Mouse (Mus musculus): ENCODE data around the gene Ly75. TPM values are rescaled to one million over a fixed set of nuclear protein-coding genes. Genes with fewer than 3 reads are reported as not detected.
A peak's percentile ranks its signal among the peaks of the same experiment; 100 is the strongest.

Ly75 gene
- total and polyA plus RNA-seq, 2 experiments from 2014 or later, result 1.5 to 2.9 TPM

GRCm38 (mm10) chr2:60384083-60384762, 1.1 kb upstream of the Ly75 start:
- Histone ChIP-seq H3K4me1 (ENCODE audit: insufficient read depth, low read length) (no peaks in the 10 kb centered on the region), H3K27ac (ENCODE audit: low read depth, low read length) (no peak overlapping the region), H3K9me3 (ENCODE audit: low read length) (no peaks in the 10 kb centered on the region), H3K27me3 (ENCODE audit: insufficient read depth, low read length) (peaks cover 4% of the 10 kb centered on the region; the same call in 1 of the 2 replicates), H3K36me3 (ENCODE audit: insufficient read depth, low read length) (no peaks in the 10 kb centered on the region), H3K4me3 (ENCODE audit: low read depth, low read length) (no peak overlapping the region), H3K4me2 (ENCODE audit: low read depth, low read length, poor library complexity, severe bottlenecking) (no peak overlapping the region), H3K9ac (replicated peaks; ENCODE audit: low read length, poor library complexity, severe bottlenecking) (no peak overlapping the region)
- no peak for TF ChIP-seq CTCF (IDR thresholded peaks at IDR 0.05)
- ATAC-seq (ENCODE audit: low FRiP score) (no peak), DNase-seq (ENCODE audit: low spot score) (no peak)
- WGBS, result 30% methylated on average over 7 of the region's 7 CpGs

DNA sequence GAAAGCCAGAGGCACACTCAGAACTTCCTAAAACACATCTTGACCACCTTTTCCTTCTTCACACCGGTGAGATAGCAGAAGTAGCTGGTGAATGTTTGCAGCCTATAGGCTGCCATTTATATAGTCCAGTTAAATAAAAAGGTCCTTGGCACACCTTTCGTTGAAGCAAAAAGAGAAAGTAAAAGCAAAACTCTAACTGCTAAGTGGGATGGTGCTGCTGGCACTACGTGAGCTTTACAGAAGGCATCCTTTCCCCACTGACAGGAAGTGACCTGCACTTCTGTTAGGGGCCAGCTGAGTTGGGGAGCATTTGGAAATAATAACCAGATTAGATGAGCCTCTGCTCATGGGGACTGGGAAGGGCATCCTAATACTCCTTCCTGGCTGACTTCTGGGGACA, 757 bp downstream of the Ly75 start:
- no peaks in the 10 kb centered on the region for H3K4me1 ChIP-seq (ENCODE audit: insufficient read depth, low read length)
- H3K36me3 ChIP-seq (ENCODE audit: insufficient read depth, low read length), result no peaks in the 10 kb centered on the region
- DNase-seq (ENCODE audit: low spot score) (no peak), ATAC-seq (ENCODE audit: low FRiP score) (no peak)
- WGBS, result 81% methylated on average over 3 of the region's 3 CpGs
- no peak overlapping the region for H3K9ac ChIP-seq (replicated peaks; ENCODE audit: low read length, poor library complexity, severe bottlenecking)
- H3K27ac ChIP-seq (ENCODE audit: low read depth, low read length), result no peak overlapping the region
- peak overlapping the region; percentile 86 for H3K4me2 ChIP-seq (ENCODE audit: low read depth, low read length, poor library complexity, severe bottlenecking)
- TF ChIP-seq CTCF (IDR thresholded peaks at IDR 0.05), result no peak
- H3K27me3 ChIP-seq (ENCODE audit: insufficient read depth, low read length), result peaks cover 4% of the 10 kb centered on the region; the same call in 1 of the 2 replicates
- no peaks in the 10 kb centered on the region for H3K9me3 ChIP-seq (ENCODE audit: low read length)
- H3K4me3 ChIP-seq (ENCODE audit: low read depth, low read length), result peak overlapping the region; percentile 47; the same call in 1 of the 2 replicates

GRCm38 (mm10) chr2:60377260-60377659, 5.8 kb downstream of the Ly75 start:
- DNase-seq (ENCODE audit: low spot score), result no peak
- TF ChIP-seq CTCF (IDR thresholded peaks at IDR 0.05), result no peak

DNA sequence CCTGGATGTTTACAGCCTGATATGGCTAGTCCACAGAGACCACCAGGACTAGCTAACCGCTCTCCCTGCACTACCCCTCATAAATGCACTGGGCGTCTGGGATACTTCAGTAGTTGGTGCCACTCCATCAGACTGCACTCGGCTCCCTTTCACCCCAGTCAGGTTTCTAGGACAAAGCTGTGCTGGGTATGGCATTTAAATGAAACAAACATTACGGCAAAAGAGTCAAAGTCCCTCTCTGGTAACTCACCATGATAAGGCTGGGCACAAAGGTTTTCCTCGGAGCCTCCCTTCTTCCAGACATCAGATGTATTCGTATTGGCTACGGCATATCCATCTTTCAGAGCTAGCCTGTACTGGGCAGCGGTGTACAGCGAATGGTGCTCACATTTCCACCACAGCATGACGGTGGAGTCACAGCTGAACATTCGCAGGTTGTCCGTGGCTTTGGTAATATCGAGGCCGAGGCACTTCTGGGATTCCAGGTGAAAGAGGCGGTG, 7.4 kb downstream of the Ly75 start:
- ATAC-seq (ENCODE audit: low FRiP score), result no peak
- TF ChIP-seq CTCF (IDR thresholded peaks at IDR 0.05), result no peak

More at GRCm38 (mm10) chr2:60377260-60377659, 5.8 kb downstream of the Ly75 start:
- Histone ChIP-seq H3K9me3 (ENCODE audit: low read length) (no peaks in the 10 kb centered on the region), H3K4me2 (ENCODE audit: low read depth, low read length, poor library complexity, severe bottlenecking) (no peak overlapping the region), H3K27ac (ENCODE audit: low read depth, low read length) (no peak overlapping the region), H3K27me3 (ENCODE audit: insufficient read depth, low read length) (peaks cover 1% of the 10 kb centered on the region; the same call in 1 of the 2 replicates), H3K36me3 (ENCODE audit: insufficient read depth, low read length) (no peaks in the 10 kb centered on the region), H3K4me1 (ENCODE audit: insufficient read depth, low read length) (no peaks in the 10 kb centered on the region), H3K9ac (replicated peaks; ENCODE audit: low read length, poor library complexity, severe bottlenecking) (no peak overlapping the region), H3K4me3 (ENCODE audit: low read depth, low read length) (no peak overlapping the region)
- no peak for ATAC-seq (ENCODE audit: low FRiP score)
- 86% methylated on average over 5 of the region's 5 CpGs for WGBS

GRCm38 (mm10) chr2:60375126-60375525, 8.0 kb downstream of the Ly75 start:
- no peak for TF ChIP-seq CTCF (IDR thresholded peaks at IDR 0.05)
- no peak overlapping the region for H3K4me2 ChIP-seq (ENCODE audit: low read depth, low read length, poor library complexity, severe bottlenecking)
- no peak overlapping the region for H3K4me3 ChIP-seq (ENCODE audit: low read depth, low read length)
- H3K9me3 ChIP-seq (ENCODE audit: low read length), result no peaks in the 10 kb centered on the region
- H3K36me3 ChIP-seq (ENCODE audit: insufficient read depth, low read length), result no peaks in the 10 kb centered on the region
- H3K27ac ChIP-seq (ENCODE audit: low read depth, low read length), result no peak overlapping the region
- WGBS, result 94% methylated on average over 8 of the region's 8 CpGs
- ATAC-seq (ENCODE audit: low FRiP score), result no peak
- no peak for DNase-seq (ENCODE audit: low spot score)
- no peak overlapping the region for H3K9ac ChIP-seq (replicated peaks; ENCODE audit: low read length, poor library complexity, severe bottlenecking)
- no peaks in the 10 kb centered on the region for H3K4me1 ChIP-seq (ENCODE audit: insufficient read depth, low read length)
- no peaks in the 10 kb centered on the region for H3K27me3 ChIP-seq (ENCODE audit: insufficient read depth, low read length)

More for the DNA sequence above, 7.4 kb downstream of the Ly75 start:
- DNase-seq (ENCODE audit: low spot score), result no peak
- Histone ChIP-seq H3K9me3 (ENCODE audit: low read length) (no peaks in the 10 kb centered on the region), H3K9ac (replicated peaks; ENCODE audit: low read length, poor library complexity, severe bottlenecking) (no peak overlapping the region), H3K4me3 (ENCODE audit: low read depth, low read length) (no peak overlapping the region), H3K4me2 (ENCODE audit: low read depth, low read length, poor library complexity, severe bottlenecking) (no peak overlapping the region), H3K36me3 (ENCODE audit: insufficient read depth, low read length) (no peaks in the 10 kb centered on the region), H3K27ac (ENCODE audit: low read depth, low read length) (no peak overlapping the region), H3K27me3 (ENCODE audit: insufficient read depth, low read length) (no peaks in the 10 kb centered on the region), H3K4me1 (ENCODE audit: insufficient read depth, low read length) (no peaks in the 10 kb centered on the region)
- 94% methylated on average over 15 of the region's 15 CpGs for WGBS

GRCm38 (mm10) chr2:60370188-60370587, 12.9 kb downstream of the Ly75 start:
- no peaks in the 10 kb centered on the region for H3K27me3 ChIP-seq (ENCODE audit: insufficient read depth, low read length)
- no peak for TF ChIP-seq CTCF (IDR thresholded peaks at IDR 0.05)
- H3K27ac ChIP-seq (ENCODE audit: low read depth, low read length), result no peak overlapping the region
- H3K4me3 ChIP-seq (ENCODE audit: low read depth, low read length), result no peak overlapping the region
- DNase-seq (ENCODE audit: low spot score) (no peak), ATAC-seq (ENCODE audit: low FRiP score) (no peak)
- no peaks in the 10 kb centered on the region for H3K36me3 ChIP-seq (ENCODE audit: insufficient read depth, low read length)
- H3K4me2 ChIP-seq (ENCODE audit: low read depth, low read length, poor library complexity, severe bottlenecking), result no peak overlapping the region
- WGBS, result 94% methylated on average over 5 of the region's 5 CpGs
- no peaks in the 10 kb centered on the region for H3K9me3 ChIP-seq (ENCODE audit: low read length)
- H3K9ac ChIP-seq (replicated peaks; ENCODE audit: low read length, poor library complexity, severe bottlenecking), result no peak overlapping the region
- no peaks in the 10 kb centered on the region for H3K4me1 ChIP-seq (ENCODE audit: insufficient read depth, low read length)

Data from midbrain, postnatal 0 days (tissue).